Mouse (Mus musculus) regulatory T cell (primary cell): ENCODE data around the gene Slc37a3.
"Not testable (repeated sequence)": the region's sequence is repeated elsewhere in the genome, so short reads cannot be mapped to it uniquely, and the experiment has no call there.

ENCODE experiments used
- in situ Hi-C: fragments of 300-600 bp; cut with MboI, MseI; formaldehyde crosslinking; loops from one replicate; pipeline ENCODE4 v1.15.1; 2025; ENCODE audit warnings: high pct_unique_total_duplicates

The Slc37a3 gene

GRCm38 (mm10) chr6:39379224-39379623 lies 1.7 kb upstream of the Slc37a3 start:
- in situ Hi-C loops = no loop called here

GRCm38 (mm10) chr6:39378161-39378835 lies 823 bp upstream of the Slc37a3 start:
- in situ Hi-C loops = not testable (repeated sequence)

GRCm38 (mm10) chr6:39376775-39377174 lies 700 bp downstream of the Slc37a3 start:
- in situ Hi-C loops = no loop called here

GRCm38 (mm10) chr6:39373301-39373955 lies 4.0 kb downstream of the Slc37a3 start:
- in situ Hi-C loops = no loop called here

- in situ Hi-C loops = no loop called here
Measured at GRCm38 (mm10) chr6:39372727-39373126, 4.7 kb downstream of the Slc37a3 start.

- in situ Hi-C loops = no loop called here
Measured at GRCm38 (mm10) chr6:39372042-39372441, 5.4 kb downstream of the Slc37a3 start.

- in situ Hi-C loops = no loop called here
Measured at GRCm38 (mm10) chr6:39369631-39370030, 7.8 kb downstream of the Slc37a3 start.

GRCm38 (mm10) chr6:39362684-39363083 lies 14.8 kb downstream of the Slc37a3 start:
- in situ Hi-C loops = no loop called here

- in situ Hi-C loops = not testable (repeated sequence)
Measured at GRCm38 (mm10) chr6:39359207-39359606, 18.3 kb downstream of the Slc37a3 start.

- in situ Hi-C loops = no loop called here
Measured at GRCm38 (mm10) chr6:39348946-39349345, 28.5 kb downstream of the Slc37a3 start.

GRCm38 (mm10) chr6:39347880-39348814 lies 29.3 kb downstream of the Slc37a3 start:
- in situ Hi-C loops = no loop called here

- in situ Hi-C loops = no loop called here
Measured at GRCm38 (mm10) chr6:39346991-39347501, 30.4 kb downstream of the Slc37a3 start.

GRCm38 (mm10) chr6:39345430-39345829 lies 32.0 kb downstream of the Slc37a3 start:
- in situ Hi-C loops = no loop called here

GRCm38 (mm10) chr6:39344020-39344419 lies 33.5 kb downstream of the Slc37a3 start:
- in situ Hi-C loops = loop anchor here (5.0 kb wide), 1 partner anchor 152 kb away; no protein-coding TSS in a partner anchor

- in situ Hi-C loops = loop anchor here (5.0 kb wide), 1 partner anchor 149 kb away; no protein-coding TSS in a partner anchor
Measured at GRCm38 (mm10) chr6:39341798-39342197, 35.7 kb downstream of the Slc37a3 start.

- in situ Hi-C loops = no loop called here
Measured at GRCm38 (mm10) chr6:39338359-39338758, 39.1 kb downstream of the Slc37a3 start.

GRCm38 (mm10) chr6:39334873-39335272 lies 42.6 kb downstream of the Slc37a3 start:
- in situ Hi-C loops = no loop called here

- in situ Hi-C loops = no loop called here
Measured at GRCm38 (mm10) chr6:39334224-39334623, 43.3 kb downstream of the Slc37a3 start.

GRCm38 (mm10) chr6:39331998-39332700 lies 45.3 kb downstream of the Slc37a3 start:
- in situ Hi-C loops = no loop called here

- in situ Hi-C loops = no loop called here
Measured at GRCm38 (mm10) chr6:39330981-39331380, 46.5 kb downstream of the Slc37a3 start.

- in situ Hi-C loops = no loop called here
Measured at GRCm38 (mm10) chr6:39320286-39320685, 57.2 kb downstream of the Slc37a3 start.
